Mouse (Mus musculus) spleen, adult 2 months (tissue): Measurements from ENCODE around the gene Cdcp2.
A peak's percentile ranks its signal among the peaks of the same experiment; 100 is the strongest.

ENCODE experiments used
- CTCF ChIP-seq: fragments of 200-500 bp; IDR thresholded peaks from 2 replicates; pipeline ENCODE4 v1.5.1; 2011; ENCODE audit warnings: mild to moderate bottlenecking, inconsistent platforms; ENCODE audit not compliant: insufficient read depth, insufficient read length, insufficient replicate concordance; ENCODE audit errors: extremely low read depth
- POLR2A ChIP-seq: fragments of 200-500 bp; IDR thresholded peaks from 2 replicates; pipeline ENCODE4 v1.6.1; 2011; ENCODE audit warnings: low read depth, low read length, inconsistent platforms

GRCm38 (mm10) chr4:107066252-107067124 is 30.2 kb upstream of the Cdcp2 start, which contains the start of the genes Mrpl37 and Cyb5rl:
- TF ChIP-seq POLR2A, result peak; percentile 70
- TF ChIP-seq CTCF, result no peak
